Mouse (Mus musculus): ENCODE data around the gene Ergic1.

- TF ChIP-seq CTCF (IDR thresholded peaks at IDR 0.05; ENCODE audit: insufficient read depth, low read length), result no peak
- no peak for TF ChIP-seq POLR2A (IDR thresholded peaks at IDR 0.05; ENCODE audit: borderline replicate concordance, extremely low read depth, low read depth, low read length)
These were observed 72.6 kb downstream of the Ergic1 start for GRCm38 (mm10) chr17:26633926-26634325.

Measured in lung, adult 2 months (tissue).